Mouse (Mus musculus): ENCODE measurements around the gene Calr.

The Calr gene

DNA sequence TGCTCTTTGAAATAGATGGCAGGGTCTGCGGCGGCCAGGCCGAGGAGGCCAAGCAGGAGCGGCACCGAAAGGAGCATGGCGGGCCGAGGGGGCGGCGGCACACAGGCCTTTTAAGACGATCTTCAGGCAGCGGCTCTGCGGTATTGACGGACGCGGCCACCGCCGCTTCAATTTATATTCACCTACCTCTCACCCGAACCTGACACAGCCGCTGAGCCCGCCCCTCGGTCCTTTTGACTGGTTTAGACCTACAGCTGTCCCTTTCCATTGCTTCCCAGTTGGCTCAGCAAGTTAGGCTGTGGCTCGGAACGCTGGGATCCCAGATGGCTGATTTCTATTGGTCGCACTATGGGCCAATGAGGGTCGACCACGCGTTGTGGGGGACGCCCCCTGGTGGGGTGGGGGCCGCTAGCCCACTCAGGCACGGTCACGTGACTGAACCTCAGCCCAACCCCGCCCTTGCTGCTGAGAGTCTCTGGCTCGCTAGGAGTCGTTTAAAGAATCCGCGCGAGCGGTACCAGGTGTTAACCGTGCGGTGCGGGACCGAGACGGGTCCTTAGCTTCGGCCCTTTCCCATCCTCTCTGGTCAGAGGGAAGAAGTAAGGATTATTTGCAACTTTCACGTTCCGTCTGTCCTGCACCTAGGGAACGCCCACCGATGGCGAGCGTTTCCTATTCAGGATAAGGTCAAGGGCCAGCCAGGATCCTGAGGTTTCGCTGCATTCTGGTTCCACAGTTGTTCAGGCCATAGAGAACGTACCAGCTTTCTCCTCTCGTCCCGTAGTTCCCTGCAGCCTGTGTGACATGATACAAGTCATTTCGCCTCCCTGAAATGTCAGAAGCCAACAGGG is at the start of gene Calr:
Gene Calr, minus strand, starts transcription at position 213 of the 851 bp plus-strand sequence.
- DNase-seq (ENCODE audit: low spot score): peak; percentile 100

DNA sequence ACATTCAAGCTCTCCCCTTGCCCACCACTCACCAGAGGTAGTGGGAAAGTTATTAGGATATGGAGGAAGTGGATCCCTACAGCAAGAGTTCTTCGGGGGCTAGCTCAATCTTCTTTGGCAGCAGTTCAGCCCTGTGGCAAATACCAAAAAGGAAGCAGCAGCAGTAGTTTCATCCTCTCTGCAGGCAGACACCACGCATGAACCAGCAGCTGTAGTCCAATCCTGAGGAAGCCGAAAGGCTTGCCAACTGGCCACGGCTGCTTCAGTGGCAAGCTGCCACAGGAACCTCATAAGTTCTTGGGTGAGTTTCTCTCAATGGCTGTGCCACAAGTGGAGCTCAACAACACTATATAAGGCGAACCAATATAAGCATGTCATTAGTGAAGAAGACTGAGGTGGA is 49.2 kb upstream of the Calr start:
- DNase-seq (ENCODE audit: low spot score): no peak

DNA sequence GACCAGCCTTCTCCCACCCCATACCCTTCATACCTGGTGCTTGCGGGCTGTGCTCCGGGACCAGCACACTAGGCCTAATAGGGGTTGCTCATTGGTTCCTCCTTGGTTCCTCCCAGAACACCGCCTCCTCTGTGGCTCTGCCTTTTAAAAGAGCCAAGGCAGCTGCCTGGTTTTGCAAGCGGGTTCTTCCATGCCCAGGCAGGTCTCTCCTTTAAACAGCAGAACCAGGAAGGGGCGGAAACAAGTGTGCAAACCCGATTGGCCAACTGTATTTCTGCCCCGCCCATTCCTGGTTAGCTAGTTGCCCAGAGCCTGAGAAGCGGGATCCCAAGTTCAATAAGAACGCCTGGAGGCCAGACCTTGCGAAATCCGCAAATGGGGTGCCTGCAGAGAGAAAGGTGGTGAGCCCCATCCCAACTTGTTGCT is 47.0 kb upstream of the Calr start, which contains the start of gene Gcdh:
Gene Gcdh, minus strand, starts transcription at position 213 of the 426 bp plus-strand sequence.
- peak; percentile 95 for DNase-seq (ENCODE audit: low spot score)

- no peak for DNase-seq (ENCODE audit: low spot score)
Observed at GRCm38 (mm10) chr8:84892993-84893708, 46.4 kb upstream of the Calr start.

GRCm38 (mm10) chr8:84889141-84889540 is 42.4 kb upstream of the Calr start:
- no peak for DNase-seq (ENCODE audit: low spot score)

DNA sequence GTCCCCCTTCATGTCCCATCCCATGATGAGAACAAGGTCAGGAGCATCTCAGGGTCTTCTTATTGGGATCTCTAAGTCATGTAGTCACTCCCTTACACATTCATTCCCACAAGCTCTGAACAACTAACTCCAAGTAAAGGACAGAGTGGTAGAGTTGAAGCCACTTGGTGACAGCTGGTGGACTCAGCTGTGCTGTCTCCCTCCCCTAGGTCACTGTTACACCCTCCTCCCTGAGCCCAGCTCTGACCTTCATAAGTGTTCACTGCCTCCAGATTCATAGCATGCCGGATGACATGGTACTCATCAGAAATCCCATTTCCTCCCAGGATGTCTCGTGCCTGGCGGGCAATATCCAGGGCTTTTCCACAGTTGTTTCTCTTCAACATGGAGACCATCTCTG is 41.5 kb upstream of the Calr start:
- DNase-seq (ENCODE audit: low spot score): no peak

DNA sequence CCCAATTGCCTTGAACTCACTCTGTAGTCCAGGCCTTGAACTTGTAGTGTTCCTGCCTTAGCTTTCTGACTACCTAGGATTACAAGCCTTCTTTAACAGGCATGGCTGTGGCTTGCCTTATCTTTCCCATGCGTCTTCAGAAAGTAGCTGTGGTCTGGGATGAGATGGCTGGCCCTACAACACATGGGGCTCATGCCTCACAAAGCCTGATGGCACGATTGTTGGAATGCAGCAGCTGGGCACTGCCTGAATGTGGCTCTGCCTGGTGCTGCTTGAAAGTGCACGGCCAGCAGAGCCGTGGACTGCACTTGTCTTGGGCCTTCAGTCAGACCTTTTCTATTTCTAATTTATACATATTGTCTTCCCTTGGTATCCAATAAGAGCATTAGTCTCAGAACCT is 38.0 kb upstream of the Calr start:
- DNase-seq (ENCODE audit: low spot score): no peak

GRCm38 (mm10) chr8:84878915-84879314 is 32.2 kb upstream of the Calr start:
- no peak for DNase-seq (ENCODE audit: low spot score)

- DNase-seq (ENCODE audit: low spot score): no peak
Observed at GRCm38 (mm10) chr8:84877297-84878035, 30.7 kb upstream of the Calr start.

- DNase-seq (ENCODE audit: low spot score): no peak
Observed at GRCm38 (mm10) chr8:84874339-84874738, 27.6 kb upstream of the Calr start.

DNA sequence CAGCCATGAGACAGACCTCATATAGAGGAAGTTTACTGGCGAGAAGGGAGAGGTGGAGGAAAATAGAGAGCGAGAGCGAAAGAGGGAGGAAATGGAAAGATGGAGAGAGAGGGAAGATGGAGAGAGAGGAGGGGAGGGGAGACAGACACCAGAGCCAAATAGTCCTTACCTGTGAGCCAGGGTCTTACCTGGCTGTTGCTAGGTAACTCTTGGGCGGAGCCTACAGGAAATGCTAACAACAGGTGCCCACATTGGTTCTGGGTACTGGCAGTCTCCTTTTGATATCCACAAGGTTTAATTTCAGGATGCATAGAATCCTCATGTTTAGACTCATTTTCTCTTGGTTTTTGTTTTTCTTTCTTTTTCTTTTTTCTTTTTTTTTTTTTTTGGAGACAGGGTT is 26.3 kb upstream of the Calr start:
- no peak for DNase-seq (ENCODE audit: low spot score)

DNA sequence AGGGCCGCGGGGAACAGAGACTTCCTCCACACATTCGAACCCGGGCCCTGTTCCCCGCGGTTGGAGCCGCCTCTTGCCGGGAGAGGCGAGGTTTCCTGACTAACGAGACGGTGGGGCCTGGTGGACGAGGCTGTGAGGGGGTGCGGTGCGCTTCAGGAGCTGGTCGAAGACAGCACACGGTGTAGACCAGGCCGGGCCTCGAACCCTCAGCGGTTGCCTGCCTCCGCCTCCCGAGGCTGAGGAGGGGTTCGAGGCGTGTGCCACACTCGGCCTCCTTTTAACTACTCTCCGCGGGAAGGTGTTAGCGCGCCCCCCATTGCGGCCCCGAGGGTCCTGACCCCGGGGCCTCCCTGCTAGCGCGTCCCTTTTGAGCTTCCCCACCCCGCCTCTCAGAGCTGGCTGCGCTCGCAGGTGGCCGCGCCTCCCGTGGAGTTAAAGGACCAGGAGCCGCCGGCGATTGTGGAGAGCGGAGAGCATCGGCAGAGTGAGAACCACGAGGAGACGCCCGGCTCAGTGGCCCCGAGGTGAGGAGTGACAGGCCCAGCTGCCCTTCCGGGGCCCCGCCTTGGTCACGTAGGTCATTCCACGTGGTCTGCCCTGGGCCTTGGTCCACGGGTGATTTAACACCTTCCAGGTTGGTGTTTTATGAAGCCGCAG is 25.7 kb upstream of the Calr start:
- DNase-seq (ENCODE audit: low spot score): peak; percentile 45

GRCm38 (mm10) chr8:84871376-84872308 is 24.9 kb upstream of the Calr start, which contains the start of gene Syce2:
Syce2 (plus strand) TSS chr8:84872111.
- peak; percentile 86 for DNase-seq (ENCODE audit: low spot score)

- DNase-seq (ENCODE audit: low spot score): peak; percentile 90
Observed at GRCm38 (mm10) chr8:84856864-84857441, 10.2 kb upstream of the Calr start, which contains the start of gene Farsa. Farsa (plus strand) TSS chr8:84856989.

DNA sequence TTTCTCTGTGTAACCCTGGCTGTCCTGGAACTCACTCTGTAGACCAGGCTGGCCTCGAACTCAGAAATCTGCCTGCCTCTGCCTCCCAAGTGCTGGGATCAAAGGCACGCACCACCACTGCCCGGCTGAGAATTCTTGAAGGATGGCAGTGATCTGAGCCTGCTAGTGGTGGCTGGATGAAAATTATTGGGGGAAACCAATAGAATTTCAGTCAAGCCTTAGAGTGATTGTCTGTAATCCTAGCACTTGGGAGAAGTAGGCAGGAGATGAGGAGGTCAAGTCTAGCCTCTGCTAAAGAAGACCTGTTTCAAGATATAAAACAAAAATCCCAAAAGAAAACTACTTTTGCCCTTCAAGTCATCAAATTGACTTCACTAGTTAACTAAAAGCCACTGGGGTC is 9.7 kb upstream of the Calr start:
- DNase-seq (ENCODE audit: low spot score): no peak

DNA sequence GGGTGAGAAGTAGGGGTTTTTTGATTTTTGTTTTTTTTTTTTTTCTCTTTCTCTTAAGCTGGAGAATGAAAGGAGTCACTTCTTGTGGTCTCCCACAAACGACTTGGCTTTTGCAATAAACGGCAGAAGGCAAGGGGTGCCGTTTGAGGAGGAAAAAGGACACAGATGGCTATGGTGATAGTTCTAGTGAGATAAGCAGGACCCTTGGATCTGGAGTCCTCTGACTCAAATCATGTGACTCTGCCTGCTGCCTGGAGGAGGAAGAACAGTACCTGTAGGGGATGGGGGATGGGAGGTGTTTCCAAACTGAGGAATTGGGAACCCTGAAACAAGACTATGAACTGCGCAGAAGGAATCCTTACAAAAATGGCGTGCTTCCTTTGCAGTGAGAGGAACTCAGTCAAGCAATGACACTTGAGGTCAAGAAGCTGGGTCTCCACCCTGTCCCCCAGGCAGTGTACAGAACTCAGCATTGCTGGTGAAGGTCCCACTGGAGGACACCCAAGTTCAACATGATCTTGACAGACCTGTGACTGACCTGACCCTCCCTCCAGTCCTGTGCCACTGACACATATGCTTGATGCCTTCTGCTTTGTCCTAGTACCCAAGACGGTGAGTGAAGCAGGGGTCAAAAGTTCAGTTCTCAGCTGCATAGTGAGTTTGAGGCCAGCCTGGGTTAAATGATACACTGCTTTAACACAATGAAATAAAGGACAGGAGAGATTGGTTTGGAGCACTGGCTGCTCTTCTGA is 1.1 kb upstream of the Calr start:
- DNase-seq (ENCODE audit: low spot score): peak; percentile 66

DNA sequence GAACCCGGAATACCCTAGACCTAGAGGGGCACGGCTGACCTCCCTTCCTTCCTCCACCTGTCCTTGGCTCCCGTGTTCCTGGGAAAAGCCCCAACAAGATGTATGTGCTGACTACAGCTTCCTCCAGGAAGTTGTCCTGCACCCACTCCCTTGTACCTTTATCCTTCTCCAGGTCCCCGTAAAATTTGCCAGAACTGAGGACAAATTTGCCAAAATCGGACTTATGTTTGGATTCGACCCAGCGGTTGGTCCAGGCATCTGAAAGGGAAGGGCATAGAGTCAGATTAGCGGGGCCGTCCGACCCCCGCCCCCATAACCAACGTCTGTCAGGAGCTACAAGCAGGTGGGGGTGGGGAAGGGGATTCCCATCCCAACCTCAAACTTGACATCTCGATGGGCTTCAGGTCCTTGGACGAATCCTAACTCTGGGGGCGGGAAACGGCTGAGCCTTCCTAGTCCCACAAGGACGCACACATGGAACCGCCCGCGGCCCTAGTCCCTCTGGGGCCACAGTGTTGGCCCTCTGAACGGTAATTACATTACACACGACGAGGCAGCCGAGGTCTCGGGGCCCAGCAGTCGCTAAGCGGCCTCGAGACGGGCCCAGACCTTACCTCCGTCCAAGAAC is 526 bp downstream of the Calr start:
- no peak for DNase-seq (ENCODE audit: low spot score)

GRCm38 (mm10) chr8:84845355-84846093 is 1.2 kb downstream of the Calr start:
- DNase-seq (ENCODE audit: low spot score): no peak

Data from yolk sac, embryonic 10.5 days (tissue).